Mouse (Mus musculus): ENCODE measurements at regions not wholly inside any gene's neighbourhood (a gene's known extent, or its start where the extent isn't known, plus 50 kb on each side); places are given as distances from the start of the nearest gene placed in this dataset.
"Not testable (repeated sequence)": the region's sequence is repeated elsewhere in the genome, so short reads cannot be mapped to it uniquely, and the experiment has no call there.

GRCm38 (mm10) chr4:38334529-38335149 lies 1115.5 kb upstream of the 1700009N14Rik start:
- DNase-seq, result no peak

- no peak for DNase-seq
Measured at GRCm38 (mm10) chr4:38335156-38335555, 1114.9 kb upstream of the 1700009N14Rik start.

- DNase-seq, result no peak
Measured at GRCm38 (mm10) chr4:38371047-38371446, 1079.0 kb upstream of the 1700009N14Rik start.

GRCm38 (mm10) chr4:38381916-38382315 lies 1068.2 kb upstream of the 1700009N14Rik start:
- no peak for DNase-seq

- no peak for DNase-seq
Measured at GRCm38 (mm10) chr4:38396635-38397034, 1053.5 kb upstream of the 1700009N14Rik start.

GRCm38 (mm10) chr4:38435326-38435725 lies 1014.8 kb upstream of the 1700009N14Rik start:
- not testable (repeated sequence) for DNase-seq

- no peak for DNase-seq
Measured at GRCm38 (mm10) chr4:38461473-38462194, 988.5 kb upstream of the 1700009N14Rik start.

- DNase-seq, result no peak
Measured at GRCm38 (mm10) chr4:38498271-38498670, 951.8 kb upstream of the 1700009N14Rik start.

- no peak for DNase-seq
Measured at GRCm38 (mm10) chr4:38505875-38506274, 944.2 kb upstream of the 1700009N14Rik start.

GRCm38 (mm10) chr4:38507202-38507601 lies 942.9 kb upstream of the 1700009N14Rik start:
- DNase-seq, result peak in 1 of 2 experiments; percentile 2

GRCm38 (mm10) chr4:38519108-38519507 lies 931.0 kb upstream of the 1700009N14Rik start:
- DNase-seq, result no peak

All from cerebellum, postnatal 14 days (tissue).